Mouse (Mus musculus) hindbrain, embryonic 12.5 days (tissue): ENCODE data around the gene Zfp600. TPM values are rescaled to one million over a fixed set of nuclear protein-coding genes. Genes with fewer than 3 reads are reported as not detected.

ENCODE experiments used
- polyA plus RNA-seq: library from polyadenylated mRNA; unstranded; fragments of >200 nt; fragmentation: Nextera tagmentation; extraction: Ambion mirVana; gene quantifications from 2 replicates; pipeline ENCODE4 v1.2.1, GENCODE M21; 2016

The Zfp600 gene
- polyA plus RNA-seq, 1 experiment from 2014 or later: 0.06 TPM

Other genes with a start within 250 kb of the Zfp600 start
- gene Zfp987, start 59.5 kb upstream of the Zfp600 start, polyA plus RNA-seq: not detected in 2 replicates